Mouse (Mus musculus): ENCODE data around the gene Tmem151b.

Gene Tmem151b

DNA sequence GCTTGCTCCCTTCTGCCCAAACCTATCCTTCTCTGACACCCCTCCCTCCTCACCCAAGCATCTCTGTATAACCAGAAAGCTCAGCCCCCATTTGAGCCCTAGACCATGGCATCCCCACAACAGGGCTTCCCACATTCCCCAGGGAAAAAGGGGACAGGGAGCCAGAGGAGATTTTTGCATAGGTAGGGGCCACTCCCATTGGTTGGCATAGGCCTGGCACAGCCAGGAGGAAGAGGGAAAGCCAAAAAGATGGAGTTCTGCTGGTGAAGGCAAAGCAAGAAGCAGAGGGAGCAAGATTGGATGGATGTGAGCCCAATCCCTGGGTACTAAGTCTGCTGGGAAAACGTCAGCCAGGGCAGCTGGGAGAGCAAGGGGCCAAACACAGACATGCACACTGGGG, 6.4 kb downstream of the Tmem151b start:
- no peak for DNase-seq

GRCm38 (mm10) chr17:45542705-45543104, 6.8 kb downstream of the Tmem151b start:
- DNase-seq, result no peak

DNA sequence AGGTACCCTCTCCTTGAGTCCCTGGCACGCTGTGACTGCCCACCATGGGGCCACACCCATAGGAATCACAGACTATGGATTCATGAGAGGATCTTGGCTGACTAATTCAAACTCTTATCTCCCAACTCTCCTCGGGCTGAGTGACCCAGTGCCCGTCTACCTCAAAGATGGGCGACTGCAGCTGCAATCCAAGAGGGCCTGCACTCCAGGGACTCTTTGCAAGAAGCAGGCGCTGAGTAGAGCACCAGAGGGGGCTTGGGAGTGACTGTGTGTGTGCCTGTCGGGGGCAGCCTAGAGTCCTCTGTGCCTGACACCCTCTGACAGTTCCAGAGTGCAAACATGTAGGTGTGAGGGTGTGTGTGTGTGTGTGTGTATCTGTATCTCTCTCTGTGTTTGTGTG, 7.3 kb downstream of the Tmem151b start:
- DNase-seq, result no peak

GRCm38 (mm10) chr17:45539664-45540063, 9.8 kb downstream of the Tmem151b start:
- no peak for DNase-seq

- no peak for DNase-seq
Measured at GRCm38 (mm10) chr17:45538394-45538793, 11.1 kb downstream of the Tmem151b start.

DNA sequence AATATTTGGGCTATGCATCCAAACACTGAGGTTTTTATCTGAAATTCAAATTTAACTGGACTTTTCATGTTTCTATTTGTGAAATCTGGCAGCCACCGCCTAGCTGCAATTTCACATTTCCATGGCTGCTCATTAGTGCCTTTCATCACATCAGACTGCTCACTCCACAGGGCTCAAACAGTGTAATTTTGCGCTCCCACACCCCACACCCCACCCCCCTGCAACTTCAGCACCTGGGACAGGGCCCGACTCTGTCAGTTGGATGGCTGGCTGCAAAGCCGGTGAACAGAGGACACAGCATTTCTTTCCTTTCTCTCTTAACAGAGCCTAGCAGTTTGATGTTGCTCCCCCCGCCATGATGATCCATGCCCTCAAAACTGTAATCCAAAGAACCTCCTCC, 13.2 kb downstream of the Tmem151b start:
- no peak for DNase-seq

GRCm38 (mm10) chr17:45532896-45533295, 16.6 kb downstream of the Tmem151b start:
- DNase-seq, result no peak

- no peak for DNase-seq
Measured at GRCm38 (mm10) chr17:45530346-45530782, 19.1 kb downstream of the Tmem151b start.

GRCm38 (mm10) chr17:45526571-45526970, 22.9 kb downstream of the Tmem151b start:
- DNase-seq, result no peak

DNA sequence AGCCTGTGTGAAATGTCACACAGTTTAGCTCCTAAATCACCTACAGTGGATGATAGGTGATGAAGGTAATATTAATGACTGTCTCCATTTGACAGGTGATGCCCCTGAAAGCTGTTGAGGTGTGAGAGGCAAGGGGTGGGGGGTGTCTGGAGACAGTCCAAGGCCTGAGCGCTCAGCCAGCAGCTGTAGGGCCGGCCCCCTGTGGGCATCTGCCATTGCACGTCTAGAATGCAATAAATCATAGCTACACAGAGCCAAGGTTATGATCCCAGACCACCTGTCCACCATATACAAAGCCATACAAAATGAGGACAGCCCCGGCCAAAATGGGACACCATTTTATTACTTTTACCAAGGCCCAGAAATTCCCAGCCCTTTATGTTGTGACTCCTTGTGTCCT, 24.5 kb downstream of the Tmem151b start:
- no peak for DNase-seq

- DNase-seq, result peak; percentile 62
Measured at GRCm38 (mm10) chr17:45523263-45523662, 26.2 kb downstream of the Tmem151b start, which contains the start of gene Tcte1. Gene Tcte1 (plus strand): TSS chr17:45523434.

DNA sequence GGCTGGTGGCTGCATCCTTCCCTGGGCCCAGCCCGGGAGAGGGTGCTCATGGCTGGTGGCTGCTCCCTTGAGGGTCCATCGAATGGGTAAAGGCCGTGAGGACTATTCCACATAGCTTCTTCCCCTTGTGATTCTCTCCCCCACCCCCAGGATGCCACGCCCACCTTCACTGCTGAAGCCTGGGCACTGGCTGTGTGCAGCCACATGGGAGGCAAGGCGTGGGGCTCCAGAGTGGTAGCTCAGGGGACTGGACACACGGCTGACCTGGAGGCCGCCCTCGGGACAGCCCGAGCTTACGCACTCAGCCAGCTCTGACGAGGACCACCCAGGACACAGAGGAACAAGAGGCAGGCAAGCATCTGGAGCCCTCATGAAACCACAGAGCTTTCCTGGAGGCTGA, 29.3 kb downstream of the Tmem151b start:
- DNase-seq, result no peak

- DNase-seq, result no peak
Measured at GRCm38 (mm10) chr17:45518766-45519475, 30.6 kb downstream of the Tmem151b start.

GRCm38 (mm10) chr17:45517549-45518215, 31.8 kb downstream of the Tmem151b start:
- DNase-seq, result no peak

GRCm38 (mm10) chr17:45517135-45517534, 32.3 kb downstream of the Tmem151b start:
- no peak for DNase-seq

- DNase-seq, result peak; percentile 79
Measured at GRCm38 (mm10) chr17:45516488-45516887, 33.0 kb downstream of the Tmem151b start.

DNA sequence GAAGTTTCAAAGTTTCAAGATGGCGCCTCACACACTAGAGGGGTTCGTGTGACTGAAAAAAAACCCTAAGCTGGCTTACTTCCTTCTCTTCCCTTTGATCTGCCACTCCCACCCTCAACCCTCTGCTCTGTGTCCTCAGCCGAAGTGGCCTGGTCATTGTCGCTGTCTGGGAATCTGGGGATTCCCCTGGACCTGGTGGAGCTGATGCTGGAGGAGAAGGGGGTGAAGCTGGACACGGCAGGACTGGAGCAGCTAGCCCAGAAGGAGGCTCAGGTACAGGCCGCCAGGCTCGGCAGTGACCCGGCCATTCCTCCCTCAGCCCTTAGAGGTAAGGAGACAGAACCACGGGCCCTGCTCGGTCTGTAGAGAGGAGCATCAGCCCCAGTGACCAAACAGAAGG, 33.7 kb downstream of the Tmem151b start:
- DNase-seq, result no peak

- no peak for DNase-seq
Measured at GRCm38 (mm10) chr17:45515204-45515726, 34.2 kb downstream of the Tmem151b start.

DNA sequence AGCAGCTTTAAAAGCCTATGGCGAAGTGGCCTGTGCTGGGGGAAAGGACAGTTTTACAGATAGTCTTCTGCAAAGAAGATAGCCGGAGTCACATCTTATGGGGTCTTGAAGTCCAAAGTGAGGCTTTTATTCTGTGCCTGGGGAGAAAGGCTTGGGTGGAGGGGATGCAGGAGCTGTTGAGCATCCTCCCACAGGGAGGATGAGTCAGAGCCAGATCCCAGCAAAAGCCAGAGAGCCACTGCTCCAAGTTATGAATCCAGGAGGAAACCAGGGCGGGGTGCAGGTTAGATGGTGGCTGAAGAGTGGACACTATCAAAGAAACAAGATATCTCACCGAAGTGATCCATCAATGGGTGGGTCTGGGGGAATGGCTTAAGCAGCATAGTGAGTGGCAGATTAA, 37.7 kb downstream of the Tmem151b start:
- no peak for DNase-seq

DNA sequence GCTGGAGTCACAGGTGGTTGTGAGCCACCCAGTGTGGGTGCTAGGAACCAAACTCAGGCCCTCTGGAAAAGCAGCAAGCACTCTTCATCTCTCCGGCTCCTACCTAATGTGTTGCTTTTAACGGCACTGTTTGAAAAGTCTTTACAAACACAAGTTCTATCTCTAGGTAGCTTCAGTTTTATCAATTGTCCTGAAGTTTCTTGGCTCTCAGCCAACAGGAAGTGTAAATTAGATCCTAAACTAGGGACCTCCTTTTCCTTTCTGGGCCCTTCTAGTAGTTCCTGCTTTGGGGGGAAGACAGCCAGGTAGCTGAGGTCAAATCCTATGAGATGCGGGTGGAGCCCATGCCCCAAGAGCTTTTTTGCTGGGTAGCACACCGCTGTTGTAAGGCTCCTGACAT, 38.6 kb downstream of the Tmem151b start:
- DNase-seq, result no peak

GRCm38 (mm10) chr17:45506700-45507189, 42.7 kb downstream of the Tmem151b start, which contains the start of gene Aars2:
Gene Aars2 (plus strand): TSS chr17:45506841.
- DNase-seq, result peak; percentile 97

GRCm38 (mm10) chr17:45505941-45506465, 43.5 kb downstream of the Tmem151b start:
- DNase-seq, result no peak

DNA sequence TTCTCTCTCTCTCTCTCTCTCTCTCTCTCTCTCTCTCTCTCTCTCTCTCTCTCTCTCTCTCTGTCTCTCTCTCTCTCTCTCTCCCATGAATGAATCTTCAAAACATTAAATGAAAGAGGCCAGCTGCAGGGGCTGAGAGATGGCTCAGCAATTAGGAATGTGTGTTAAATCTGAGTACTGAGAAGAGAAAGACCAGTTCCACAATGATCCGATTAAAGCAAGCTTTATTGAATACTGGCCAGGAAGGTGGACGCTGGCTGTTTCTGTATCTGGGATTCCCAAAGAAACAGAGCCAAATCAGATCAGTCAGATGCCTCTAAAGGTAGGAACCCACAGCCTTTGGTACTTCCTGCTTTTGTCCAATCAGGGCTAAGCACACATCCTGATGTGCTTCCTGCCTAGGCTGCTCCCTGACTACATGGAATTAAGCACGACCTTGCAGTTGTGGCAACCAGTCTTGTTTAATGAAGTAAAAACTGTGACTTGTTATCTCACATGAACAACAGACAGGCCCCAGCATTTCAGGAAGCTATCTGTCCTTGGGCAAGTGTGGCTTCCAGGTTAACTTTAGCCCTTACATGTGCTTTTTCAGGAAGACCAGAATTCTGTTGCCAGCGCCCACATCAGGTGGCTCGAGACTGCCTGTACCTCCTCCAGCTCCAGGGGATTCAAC, 46.0 kb downstream of the Tmem151b start:
- DNase-seq, result no peak

Data from thymus, postnatal 25 days (tissue).